Mouse (Mus musculus): ENCODE measurements around the gene Cav2. TPM values are rescaled to one million over a fixed set of nuclear protein-coding genes. Genes with fewer than 3 reads are reported as not detected.

Gene Cav2
- total and polyA plus RNA-seq, 3 experiments = 0.08 TPM; not detected in 2

GRCm38 (mm10) chr6:17246959-17247358 lies 34.0 kb upstream of the Cav2 start:
- no peaks in the 10 kb centered on the region for H3K36me3 ChIP-seq (replicated peaks in 1 of 2; ENCODE audit: control insufficient read depth in 1 of 2, insufficient read depth in 1 of 2, low read length in 1 of 2)
- no peak overlapping the region for H3K9ac ChIP-seq (ENCODE audit: insufficient read depth, low read depth)
- no peaks in the 10 kb centered on the region for H3K27me3 ChIP-seq (replicated peaks)
- no peak overlapping the region for H3K27ac ChIP-seq (ENCODE audit: insufficient read depth, low read depth)
- H3K79me2 ChIP-seq (replicated peaks; ENCODE audit: control insufficient read depth, extremely low read depth, insufficient read depth, poor library complexity, severe bottlenecking) = no peaks in the 10 kb centered on the region
- no peak overlapping the region for H3K4me3 ChIP-seq (replicated peaks in 1 of 3; ENCODE audit: low read depth in 2 of 3, low read length in 2 of 3, poor library complexity in 1 of 3)
- H3K4me1 ChIP-seq (ENCODE audit: control insufficient read depth in 1 of 2, insufficient read depth in 2 of 2) = no peaks in the 10 kb centered on the region
- TF ChIP-seq IRF4 (IDR thresholded peaks at IDR 0.05; ENCODE audit: low read depth, low read length) (no peak), JUND (conservative IDR thresholded peaks at IDR 0.05; ENCODE audit: low read depth, low read length) (no peak), MAZ (IDR thresholded peaks at IDR 0.05; ENCODE audit: low read depth, low read length) (no peak), HCFC1 (IDR thresholded peaks at IDR 0.05; ENCODE audit: low read depth, low read length) (no peak), NRF1 (IDR thresholded peaks at IDR 0.05; ENCODE audit: low read depth, low read length) (no peak), PAX5 (IDR thresholded peaks at IDR 0.05; ENCODE audit: low read length) (no peak), NELFE (IDR thresholded peaks at IDR 0.05; ENCODE audit: low read depth, low read length) (no peak), ZC3H11A (IDR thresholded peaks at IDR 0.05; ENCODE audit: low read depth, low read length) (no peak), EP300 (IDR thresholded peaks at IDR 0.05; ENCODE audit: low read length) (no peak), BHLHE40 (IDR thresholded peaks at IDR 0.05; ENCODE audit: low read depth, low read length) (no peak), POLR2AphosphoS2 (IDR thresholded peaks at IDR 0.05; ENCODE audit: low read depth, low read length) (no peak), UBTF (IDR thresholded peaks at IDR 0.05; ENCODE audit: low read depth, low read length) (no peak), MAFK (IDR thresholded peaks at IDR 0.05; ENCODE audit: insufficient replicate concordance, low read length) (no peak), KAT2A (IDR thresholded peaks at IDR 0.05; ENCODE audit: insufficient replicate concordance, low read length) (no peak)
- no peak overlapping the region for H3K4me2 ChIP-seq (ENCODE audit: insufficient read depth, low read depth, poor library complexity, severe bottlenecking)
- no peak for DNase-seq (ENCODE audit: extremely low read depth)
- H3K9me3 ChIP-seq (replicated peaks; ENCODE audit: low read length) = no peaks in the 10 kb centered on the region
- in situ Hi-C loops (cut with MboI; ENCODE audit: low pct_ligation_motif_present, low pct_unique_long_range_greater_than_20kb, low sequenced_read_pairs) (no loop called here), dilution Hi-C loops (cut with MboI; ENCODE audit: extremely low pct_ligation_motif_present, extremely low pct_unique_long_range_greater_than_20kb, low sequenced_read_pairs) (no loop called here)

DNA sequence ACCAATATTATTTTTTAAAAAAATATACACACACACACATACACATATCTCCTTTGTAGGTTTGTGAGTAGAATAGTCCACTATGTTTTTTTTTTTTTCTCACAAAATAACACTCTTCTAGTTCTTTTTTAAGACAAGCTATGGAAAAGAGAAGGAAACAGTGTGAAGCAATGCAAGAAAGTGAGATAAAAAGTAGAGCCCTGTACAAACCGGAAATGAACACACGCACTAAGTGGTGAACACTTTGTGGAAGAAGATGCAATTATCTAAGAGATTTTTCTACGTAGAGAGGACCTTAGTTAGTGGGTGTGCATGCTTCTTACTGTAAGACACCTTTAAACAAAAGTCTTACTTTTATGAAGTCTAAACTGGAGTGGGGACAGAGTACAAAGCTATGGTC lies 33.3 kb upstream of the Cav2 start:
- Histone ChIP-seq H3K79me2 (replicated peaks; ENCODE audit: control insufficient read depth, extremely low read depth, insufficient read depth, poor library complexity, severe bottlenecking) (no peaks in the 10 kb centered on the region), H3K4me3 (replicated peaks in 1 of 3; ENCODE audit: low read depth in 2 of 3, low read length in 2 of 3, poor library complexity in 1 of 3) (no peak overlapping the region), H3K4me1 (ENCODE audit: control insufficient read depth in 1 of 2, insufficient read depth in 2 of 2) (no peaks in the 10 kb centered on the region), H3K36me3 (replicated peaks in 1 of 2; ENCODE audit: control insufficient read depth in 1 of 2, insufficient read depth in 1 of 2, low read length in 1 of 2) (no peaks in the 10 kb centered on the region), H3K27me3 (replicated peaks) (no peaks in the 10 kb centered on the region), H3K27ac (ENCODE audit: insufficient read depth, low read depth) (no peak overlapping the region), H3K4me2 (ENCODE audit: insufficient read depth, low read depth, poor library complexity, severe bottlenecking) (no peak overlapping the region), H3K9me3 (replicated peaks; ENCODE audit: low read length) (no peaks in the 10 kb centered on the region), H3K9ac (ENCODE audit: insufficient read depth, low read depth) (no peak overlapping the region)
- in situ Hi-C loops (cut with MboI; ENCODE audit: low pct_ligation_motif_present, low pct_unique_long_range_greater_than_20kb, low sequenced_read_pairs) = no loop called here
- dilution Hi-C loops (cut with MboI; ENCODE audit: extremely low pct_ligation_motif_present, extremely low pct_unique_long_range_greater_than_20kb, low sequenced_read_pairs) = no loop called here
- TF ChIP-seq MAZ (IDR thresholded peaks at IDR 0.05; ENCODE audit: low read depth, low read length) = no peak
- no peak for DNase-seq (ENCODE audit: extremely low read depth)

- in situ Hi-C loops (cut with MboI; ENCODE audit: low pct_ligation_motif_present, low pct_unique_long_range_greater_than_20kb, low sequenced_read_pairs) = no loop called here
These were observed 32.7 kb upstream of the Cav2 start for GRCm38 (mm10) chr6:17248241-17248640.

More at GRCm38 (mm10) chr6:17248241-17248640, 32.7 kb upstream of the Cav2 start:
- Histone ChIP-seq H3K4me2 (ENCODE audit: insufficient read depth, low read depth, poor library complexity, severe bottlenecking) (no peak overlapping the region), H3K36me3 (replicated peaks in 1 of 2; ENCODE audit: control insufficient read depth in 1 of 2, insufficient read depth in 1 of 2, low read length in 1 of 2) (no peaks in the 10 kb centered on the region), H3K4me1 (ENCODE audit: control insufficient read depth in 1 of 2, insufficient read depth in 2 of 2) (no peaks in the 10 kb centered on the region), H3K27me3 (replicated peaks) (no peaks in the 10 kb centered on the region), H3K9me3 (replicated peaks; ENCODE audit: low read length) (no peaks in the 10 kb centered on the region), H3K79me2 (replicated peaks; ENCODE audit: control insufficient read depth, extremely low read depth, insufficient read depth, poor library complexity, severe bottlenecking) (no peaks in the 10 kb centered on the region), H3K4me3 (replicated peaks in 1 of 3; ENCODE audit: low read depth in 2 of 3, low read length in 2 of 3, poor library complexity in 1 of 3) (no peak overlapping the region), H3K9ac (ENCODE audit: insufficient read depth, low read depth) (no peak overlapping the region), H3K27ac (ENCODE audit: insufficient read depth, low read depth) (no peak overlapping the region)
- TF ChIP-seq CHD1 (IDR thresholded peaks at IDR 0.05; ENCODE audit: low read depth, low read length) (no peak), E2F4 (IDR thresholded peaks at IDR 0.05; ENCODE audit: insufficient replicate concordance, low read depth, low read length) (no peak), POLR2A (IDR thresholded peaks at IDR 0.05; ENCODE audit: low read depth, low read length) (no peak), JUN (IDR thresholded peaks at IDR 0.05; ENCODE audit: insufficient read depth, low read depth, low read length) (no peak), NELFE (IDR thresholded peaks at IDR 0.05; ENCODE audit: low read depth, low read length) (no peak), MAZ (IDR thresholded peaks at IDR 0.05; ENCODE audit: low read depth, low read length) (no peak), ZNF384 (IDR thresholded peaks at IDR 0.05; ENCODE audit: low read depth, low read length) (no peak), MXI1 (IDR thresholded peaks at IDR 0.05; ENCODE audit: low read depth, low read length) (no peak), MAFK (IDR thresholded peaks at IDR 0.05; ENCODE audit: insufficient replicate concordance, low read length) (no peak), MEF2A (IDR thresholded peaks at IDR 0.05; ENCODE audit: borderline replicate concordance, low read depth, low read length) (no peak), RCOR1 (conservative IDR thresholded peaks at IDR 0.05; ENCODE audit: low read depth, low read length) (no peak), TBP (conservative IDR thresholded peaks at IDR 0.05; ENCODE audit: low read depth, low read length) (no peak), IRF4 (IDR thresholded peaks at IDR 0.05; ENCODE audit: low read depth, low read length) (no peak), SIN3A (IDR thresholded peaks at IDR 0.05; ENCODE audit: low read length) (no peak), UBTF (IDR thresholded peaks at IDR 0.05; ENCODE audit: low read depth, low read length) (no peak), ELF1 (IDR thresholded peaks at IDR 0.05; ENCODE audit: low read depth, low read length) (no peak)
- no peak for DNase-seq (ENCODE audit: extremely low read depth)
- dilution Hi-C loops (cut with MboI; ENCODE audit: extremely low pct_ligation_motif_present, extremely low pct_unique_long_range_greater_than_20kb, low sequenced_read_pairs) = no loop called here
